Mouse (Mus musculus): ENCODE measurements at regions not wholly inside any gene's neighbourhood (a gene's known extent, or its start where the extent isn't known, plus 50 kb on each side); places are given as distances from the start of the nearest gene placed in this dataset.
"Not testable (repeated sequence)": the region's sequence is repeated elsewhere in the genome, so short reads cannot be mapped to it uniquely, and the experiment has no call there.

GRCm38 (mm10) chr11:113129192-113129591 lies 347.2 kb downstream of the Sox9 start:
- no peak for DNase-seq (ENCODE audit: low spot score in 2 of 2)

GRCm38 (mm10) chr11:113129975-113130374 lies 348.0 kb downstream of the Sox9 start:
- no peak for DNase-seq (ENCODE audit: low spot score in 2 of 2)

- DNase-seq (ENCODE audit: low spot score in 2 of 2) = no peak
These were observed 350.3 kb downstream of the Sox9 start for GRCm38 (mm10) chr11:113132078-113133064.

GRCm38 (mm10) chr11:113133407-113133806 lies 351.4 kb downstream of the Sox9 start:
- no peak for DNase-seq (ENCODE audit: low spot score in 2 of 2)

- DNase-seq (ENCODE audit: low spot score in 2 of 2) = no peak
These were observed 353.2 kb downstream of the Sox9 start for GRCm38 (mm10) chr11:113135261-113135660.

GRCm38 (mm10) chr11:113138462-113138861 lies 356.4 kb downstream of the Sox9 start:
- no peak for DNase-seq (ENCODE audit: low spot score in 2 of 2)

- no peak for DNase-seq (ENCODE audit: low spot score in 2 of 2)
These were observed 358.6 kb downstream of the Sox9 start for GRCm38 (mm10) chr11:113140595-113140994.

- DNase-seq (ENCODE audit: low spot score in 2 of 2) = no peak
These were observed 360.8 kb downstream of the Sox9 start for GRCm38 (mm10) chr11:113142816-113143215.

- DNase-seq (ENCODE audit: low spot score in 2 of 2) = peak; percentile 18 to 53
These were observed 362.0 kb downstream of the Sox9 start for GRCm38 (mm10) chr11:113143839-113144627.

- no peak for DNase-seq (ENCODE audit: low spot score in 2 of 2)
These were observed 363.7 kb downstream of the Sox9 start for GRCm38 (mm10) chr11:113145721-113146120.

- no peak for DNase-seq (ENCODE audit: low spot score in 2 of 2)
These were observed 364.7 kb downstream of the Sox9 start for GRCm38 (mm10) chr11:113146762-113147161.

GRCm38 (mm10) chr11:113147535-113148197 lies 365.6 kb downstream of the Sox9 start:
- DNase-seq (ENCODE audit: low spot score in 2 of 2) = no peak

GRCm38 (mm10) chr11:113148198-113148537 lies 366.1 kb downstream of the Sox9 start:
- DNase-seq (ENCODE audit: low spot score in 2 of 2) = no peak

GRCm38 (mm10) chr11:113155515-113155914 lies 373.5 kb downstream of the Sox9 start:
- no peak for DNase-seq (ENCODE audit: low spot score in 2 of 2)

GRCm38 (mm10) chr11:113163941-113164340 lies 381.9 kb downstream of the Sox9 start:
- no peak for DNase-seq (ENCODE audit: low spot score in 2 of 2)

GRCm38 (mm10) chr11:113164510-113164909 lies 382.5 kb downstream of the Sox9 start:
- no peak for DNase-seq (ENCODE audit: low spot score in 2 of 2)

- DNase-seq (ENCODE audit: low spot score in 2 of 2) = peak; percentile 77
These were observed 383.2 kb downstream of the Sox9 start for GRCm38 (mm10) chr11:113165069-113165795.

- no peak for DNase-seq (ENCODE audit: low spot score in 2 of 2)
These were observed 384.5 kb downstream of the Sox9 start for GRCm38 (mm10) chr11:113166517-113166916.

- DNase-seq (ENCODE audit: low spot score in 2 of 2) = peak; percentile 46 to 68
These were observed 390.6 kb downstream of the Sox9 start for GRCm38 (mm10) chr11:113172497-113173140.

- DNase-seq (ENCODE audit: low spot score in 2 of 2) = not testable (repeated sequence)
These were observed 391.3 kb downstream of the Sox9 start for GRCm38 (mm10) chr11:113173317-113173716.
